Mouse (Mus musculus): ENCODE data around the gene Srgap1. TPM values are rescaled to one million over a fixed set of nuclear protein-coding genes. Genes with fewer than 3 reads are reported as not detected.

Srgap1 gene
- polyA plus RNA-seq, 1 experiment: 1.2 TPM

DNA sequence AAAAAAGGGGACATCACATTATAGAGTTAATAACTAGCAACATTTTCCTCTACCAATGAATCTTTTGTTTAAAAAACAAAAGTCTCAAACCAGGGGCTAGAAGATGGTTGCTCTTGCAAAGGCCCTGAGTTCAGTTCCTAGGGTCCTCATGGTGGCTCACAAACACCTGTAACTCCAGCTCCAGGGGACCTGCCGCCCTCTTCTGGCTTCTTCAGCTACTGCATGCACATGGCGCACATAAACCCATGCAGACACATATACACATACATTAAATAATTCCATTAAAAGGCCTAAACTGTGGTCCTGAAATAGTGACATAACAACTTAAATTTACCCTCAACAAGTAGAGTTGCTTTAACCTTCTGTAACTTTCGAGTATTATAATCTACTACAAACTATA lies 178.9 kb downstream of the Srgap1 start:
- Histone ChIP-seq H3K79me2 (ENCODE audit: control insufficient read depth, insufficient read depth) (no peaks in the 10 kb centered on the region), H3K36me3 (ENCODE audit: control insufficient read depth, insufficient read depth) (no peaks in the 10 kb centered on the region), H3K27me3 (ENCODE audit: control insufficient read depth, insufficient read depth, insufficient read length) (no peaks in the 10 kb centered on the region), H3ac (ENCODE audit: control insufficient read depth, insufficient read length) (no peak overlapping the region), H3K4me2 (ENCODE audit: low read depth) (no peak overlapping the region), H3K4me3 (no peak overlapping the region)
- TF ChIP-seq SRF (IDR thresholded peaks at IDR 0.05; ENCODE audit: control insufficient read depth, insufficient read length, low read depth): no peak
- TF ChIP-seq CEBPB (IDR thresholded peaks at IDR 0.05; ENCODE audit: insufficient read depth, poor library complexity, severe bottlenecking): no peak
- no peak for TF ChIP-seq POLR2A (IDR thresholded peaks at IDR 0.05; ENCODE audit: insufficient read length, low read depth)
- TF ChIP-seq MYOG (IDR thresholded peaks at IDR 0.05; ENCODE audit: control insufficient read depth in 1 of 3, insufficient read depth in 1 of 3, insufficient read length in 2 of 3, low read depth in 2 of 3): no peak
- TF ChIP-seq POLR2AphosphoS2 (IDR thresholded peaks at IDR 0.05; ENCODE audit: insufficient read length, low read depth): no peak
- no peak for TF ChIP-seq MYOD1 (IDR thresholded peaks at IDR 0.05; ENCODE audit: control insufficient read depth in 1 of 3, insufficient read length in 2 of 3, low read depth in 2 of 3)
- TF ChIP-seq TCF3 (IDR thresholded peaks at IDR 0.05; ENCODE audit: insufficient read length, low read depth): no peak
- no peak for TF ChIP-seq MAX (IDR thresholded peaks at IDR 0.05; ENCODE audit: low read depth)
- TF ChIP-seq USF1 (IDR thresholded peaks at IDR 0.05; ENCODE audit: low read depth): no peak
- TF ChIP-seq E2F4 (IDR thresholded peaks at IDR 0.05; ENCODE audit: insufficient read depth): no peak

DNA sequence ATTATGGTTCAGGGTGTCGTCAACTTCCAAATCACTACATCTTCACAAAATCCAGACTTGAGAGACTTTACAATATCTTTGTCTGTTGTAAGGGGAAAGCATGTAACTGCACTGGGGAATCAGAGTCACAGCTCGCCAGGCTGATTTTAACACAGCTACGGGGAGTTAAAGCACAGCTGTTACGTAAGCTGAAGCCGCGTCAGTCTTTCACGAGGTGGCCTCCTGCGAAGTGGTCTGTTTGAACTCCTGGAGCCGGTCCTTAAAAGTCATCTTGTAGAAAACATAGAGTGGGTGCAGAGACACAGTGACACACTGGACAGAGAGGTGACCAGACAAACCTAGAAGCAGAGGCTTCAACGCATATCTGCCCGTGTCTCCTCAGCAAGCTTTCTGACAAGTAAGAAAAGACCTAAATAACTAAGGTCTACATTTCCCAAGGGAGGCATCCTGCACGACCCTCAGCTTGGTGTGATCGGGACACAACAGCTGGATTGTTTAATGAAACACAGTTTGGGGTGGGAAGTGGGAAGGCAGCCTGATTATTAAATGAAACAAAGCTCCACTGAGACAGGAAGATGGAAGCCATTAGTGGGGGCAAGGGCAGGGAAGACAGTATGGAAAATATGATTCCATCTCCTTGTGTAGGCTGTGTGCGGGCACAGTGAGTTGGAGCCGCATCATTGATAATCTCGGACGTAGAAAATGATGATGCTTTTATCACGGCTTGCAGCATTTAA lies 181.4 kb downstream of the Srgap1 start:
- no peaks in the 10 kb centered on the region for H3K36me3 ChIP-seq (ENCODE audit: control insufficient read depth, insufficient read depth)
- TF ChIP-seq MAX (IDR thresholded peaks at IDR 0.05; ENCODE audit: low read depth): no peak
- no peak for TF ChIP-seq SRF (IDR thresholded peaks at IDR 0.05; ENCODE audit: control insufficient read depth, insufficient read length, low read depth)
- TF ChIP-seq CEBPB (IDR thresholded peaks at IDR 0.05; ENCODE audit: insufficient read depth, poor library complexity, severe bottlenecking): no peak
- no peak for TF ChIP-seq E2F4 (IDR thresholded peaks at IDR 0.05; ENCODE audit: insufficient read depth)
- TF ChIP-seq POLR2AphosphoS2 (IDR thresholded peaks at IDR 0.05; ENCODE audit: insufficient read length, low read depth): no peak
- TF ChIP-seq USF1 (IDR thresholded peaks at IDR 0.05; ENCODE audit: low read depth): no peak
- TF ChIP-seq TCF12 (IDR thresholded peaks at IDR 0.05; ENCODE audit: insufficient read depth, poor library complexity, severe bottlenecking): no peak
- no peak for TF ChIP-seq POLR2A (IDR thresholded peaks at IDR 0.05; ENCODE audit: insufficient read length, low read depth)
- TF ChIP-seq MYOD1 (IDR thresholded peaks at IDR 0.05; ENCODE audit: control insufficient read depth in 1 of 3, insufficient read length in 2 of 3, low read depth in 2 of 3): no peak
- TF ChIP-seq MYOG (IDR thresholded peaks at IDR 0.05; ENCODE audit: control insufficient read depth in 1 of 3, insufficient read depth in 1 of 3, insufficient read length in 2 of 3, low read depth in 2 of 3): no peak
- no peak for TF ChIP-seq REST (IDR thresholded peaks at IDR 0.05; ENCODE audit: insufficient read depth, insufficient read length)
- no peak for TF ChIP-seq TCF3 (IDR thresholded peaks at IDR 0.05; ENCODE audit: insufficient read length, low read depth)
- H3ac ChIP-seq (ENCODE audit: control insufficient read depth, insufficient read length): no peak overlapping the region
- no peak overlapping the region for H3K4me3 ChIP-seq
- no peaks in the 10 kb centered on the region for H3K27me3 ChIP-seq (ENCODE audit: control insufficient read depth, insufficient read depth, insufficient read length)
- no peaks in the 10 kb centered on the region for H3K79me2 ChIP-seq (ENCODE audit: control insufficient read depth, insufficient read depth)
- no peak overlapping the region for H3K4me2 ChIP-seq (ENCODE audit: low read depth)

GRCm38 (mm10) chr10:121860924-121861323 lies 186.2 kb downstream of the Srgap1 start:
- no peak for TF ChIP-seq CEBPB (IDR thresholded peaks at IDR 0.05; ENCODE audit: insufficient read depth, poor library complexity, severe bottlenecking)
- no peak for TF ChIP-seq TCF12 (IDR thresholded peaks at IDR 0.05; ENCODE audit: insufficient read depth, poor library complexity, severe bottlenecking)
- TF ChIP-seq TCF3 (IDR thresholded peaks at IDR 0.05; ENCODE audit: insufficient read length, low read depth): no peak
- no peak for TF ChIP-seq REST (IDR thresholded peaks at IDR 0.05; ENCODE audit: insufficient read depth, insufficient read length)
- no peak for TF ChIP-seq USF1 (IDR thresholded peaks at IDR 0.05; ENCODE audit: low read depth)
- no peak for TF ChIP-seq MYOG (IDR thresholded peaks at IDR 0.05; ENCODE audit: control insufficient read depth in 1 of 3, insufficient read depth in 1 of 3, insufficient read length in 2 of 3, low read depth in 2 of 3)
- no peak for TF ChIP-seq POLR2A (IDR thresholded peaks at IDR 0.05; ENCODE audit: insufficient read length, low read depth)
- TF ChIP-seq POLR2AphosphoS2 (IDR thresholded peaks at IDR 0.05; ENCODE audit: insufficient read length, low read depth): no peak
- TF ChIP-seq E2F4 (IDR thresholded peaks at IDR 0.05; ENCODE audit: insufficient read depth): no peak
- no peak overlapping the region for H3ac ChIP-seq (ENCODE audit: control insufficient read depth, insufficient read length)
- no peaks in the 10 kb centered on the region for H3K79me2 ChIP-seq (ENCODE audit: control insufficient read depth, insufficient read depth)
- no peaks in the 10 kb centered on the region for H3K36me3 ChIP-seq (ENCODE audit: control insufficient read depth, insufficient read depth)
- H3K27me3 ChIP-seq (ENCODE audit: control insufficient read depth, insufficient read depth, insufficient read length): no peaks in the 10 kb centered on the region
- H3K4me3 ChIP-seq: no peak overlapping the region
- H3K4me2 ChIP-seq (ENCODE audit: low read depth): no peak overlapping the region

- Histone ChIP-seq H3K27me3 (ENCODE audit: control insufficient read depth, insufficient read depth, insufficient read length) (no peaks in the 10 kb centered on the region), H3K79me2 (ENCODE audit: control insufficient read depth, insufficient read depth) (no peaks in the 10 kb centered on the region), H3K36me3 (ENCODE audit: control insufficient read depth, insufficient read depth) (no peaks in the 10 kb centered on the region), H3K4me2 (ENCODE audit: low read depth) (no peak overlapping the region), H3K4me3 (no peak overlapping the region), H3ac (ENCODE audit: control insufficient read depth, insufficient read length) (no peak overlapping the region)
- TF ChIP-seq TCF12 (IDR thresholded peaks at IDR 0.05; ENCODE audit: insufficient read depth, poor library complexity, severe bottlenecking) (no peak), TCF3 (IDR thresholded peaks at IDR 0.05; ENCODE audit: insufficient read length, low read depth) (no peak), USF1 (IDR thresholded peaks at IDR 0.05; ENCODE audit: low read depth) (no peak), MYOD1 (IDR thresholded peaks at IDR 0.05; ENCODE audit: control insufficient read depth in 1 of 3, insufficient read length in 2 of 3, low read depth in 2 of 3) (no peak), POLR2A (IDR thresholded peaks at IDR 0.05; ENCODE audit: insufficient read length, low read depth) (no peak), CEBPB (IDR thresholded peaks at IDR 0.05; ENCODE audit: insufficient read depth, poor library complexity, severe bottlenecking) (no peak), MAX (IDR thresholded peaks at IDR 0.05; ENCODE audit: low read depth) (no peak), POLR2AphosphoS2 (IDR thresholded peaks at IDR 0.05; ENCODE audit: insufficient read length, low read depth) (no peak), SRF (IDR thresholded peaks at IDR 0.05; ENCODE audit: control insufficient read depth, insufficient read length, low read depth) (no peak), REST (IDR thresholded peaks at IDR 0.05; ENCODE audit: insufficient read depth, insufficient read length) (no peak), E2F4 (IDR thresholded peaks at IDR 0.05; ENCODE audit: insufficient read depth) (no peak), MYOG (IDR thresholded peaks at IDR 0.05; ENCODE audit: control insufficient read depth in 1 of 3, insufficient read depth in 1 of 3, insufficient read length in 2 of 3, low read depth in 2 of 3) (no peak)
Measured at GRCm38 (mm10) chr10:121859803-121860571, 187.1 kb downstream of the Srgap1 start.

Measured in myocyte (in vitro differentiated cells).